Mouse (Mus musculus): ENCODE results near the gene Rbfox2.
A peak's percentile ranks its signal among the peaks of the same experiment; 100 is the strongest.

The Rbfox2 gene

DNA sequence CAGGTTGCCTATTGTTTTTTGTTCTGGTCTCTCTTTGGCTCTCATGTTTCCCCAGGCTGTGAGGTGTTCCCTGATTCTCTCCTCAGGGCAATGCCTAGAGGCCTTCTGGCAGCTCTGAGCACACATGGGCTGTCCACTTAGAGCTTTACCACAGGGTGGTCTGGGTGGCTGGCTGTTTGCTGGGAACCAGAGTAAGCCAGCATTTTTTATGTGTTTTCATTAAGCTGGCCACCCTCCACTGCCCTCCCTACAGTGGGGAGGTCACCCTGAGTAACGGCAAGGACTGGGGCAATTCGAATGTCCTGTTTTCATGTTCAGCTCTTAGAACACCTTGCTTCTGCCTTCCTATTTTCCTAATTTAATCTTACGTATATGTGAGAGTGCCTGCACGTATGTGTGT is 24.6 kb upstream of the Rbfox2 start:
- DNase-seq = no peak

GRCm38 (mm10) chr15:77329681-77330180 is 22.9 kb upstream of the Rbfox2 start:
- no peak for DNase-seq

DNA sequence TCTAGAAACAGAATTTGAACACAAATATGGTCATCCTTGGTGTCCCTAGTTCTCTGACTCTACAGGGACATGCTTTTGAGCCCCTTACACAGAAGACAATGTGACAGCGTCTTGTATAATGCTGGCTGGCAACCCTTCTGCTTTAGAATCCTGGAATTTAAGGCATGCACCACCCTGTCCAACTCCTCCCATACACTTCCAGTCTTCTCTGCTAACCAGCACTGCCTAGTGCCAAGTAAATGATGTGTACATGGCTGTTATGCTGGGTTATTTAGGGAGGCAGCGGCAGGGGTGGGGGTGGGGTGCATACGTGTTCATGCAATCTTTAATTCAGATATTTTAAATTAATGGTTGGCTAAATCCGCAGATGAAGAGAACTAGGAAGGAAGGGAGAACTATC is 19.6 kb upstream of the Rbfox2 start:
- DNase-seq = no peak

GRCm38 (mm10) chr15:77324426-77324825 is 17.6 kb upstream of the Rbfox2 start:
- DNase-seq = peak; percentile 51 to 59

DNA sequence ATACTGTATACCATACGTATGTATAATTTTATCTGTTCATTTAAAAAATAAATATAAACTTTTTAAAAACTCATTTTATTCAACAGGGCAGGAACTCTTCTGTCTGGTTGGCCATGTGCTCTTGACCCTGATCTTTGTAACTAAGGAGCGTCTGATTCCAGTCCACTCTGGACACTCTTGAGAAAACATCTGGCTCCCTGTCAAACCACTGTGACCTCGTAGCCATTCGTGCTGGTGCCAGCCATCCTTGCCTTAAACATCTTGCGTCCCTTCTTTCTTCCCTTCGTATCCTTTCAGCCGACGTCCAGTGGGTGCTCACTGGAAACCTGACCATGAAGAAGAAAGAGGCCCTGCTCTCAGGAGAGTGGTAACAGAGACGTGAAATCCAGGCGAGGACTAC is 16.4 kb upstream of the Rbfox2 start:
- no peak for DNase-seq

GRCm38 (mm10) chr15:77313701-77314100 is 6.9 kb upstream of the Rbfox2 start:
- DNase-seq = no peak

- no peak for DNase-seq
These were observed 6.0 kb upstream of the Rbfox2 start for GRCm38 (mm10) chr15:77312796-77313195.

- DNase-seq = no peak
These were observed 1.1 kb upstream of the Rbfox2 start for GRCm38 (mm10) chr15:77307767-77308495.

- DNase-seq = peak; percentile 68 to 70
These were observed 805 bp downstream of the Rbfox2 start for GRCm38 (mm10) chr15:77305852-77306546.

DNA sequence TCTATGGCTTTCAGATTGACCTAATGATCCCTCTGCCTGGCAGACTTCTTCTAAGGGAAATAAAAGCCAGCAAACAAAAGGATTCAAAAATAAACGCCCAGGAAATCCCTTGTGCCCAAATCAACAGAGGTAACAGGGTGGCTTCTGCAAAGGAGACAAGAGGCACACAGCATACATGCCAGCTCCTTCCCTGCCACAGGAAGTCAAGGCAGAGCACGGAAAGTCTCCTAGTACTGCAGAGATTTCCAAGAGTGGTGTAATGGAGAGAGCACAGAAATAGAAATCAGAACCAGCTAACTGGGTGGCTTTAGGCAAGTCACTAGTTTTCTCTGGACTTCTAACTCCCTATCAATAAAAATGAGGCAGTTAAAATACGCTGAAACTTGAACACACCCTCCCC is 1.8 kb downstream of the Rbfox2 start:
- no peak for DNase-seq

DNA sequence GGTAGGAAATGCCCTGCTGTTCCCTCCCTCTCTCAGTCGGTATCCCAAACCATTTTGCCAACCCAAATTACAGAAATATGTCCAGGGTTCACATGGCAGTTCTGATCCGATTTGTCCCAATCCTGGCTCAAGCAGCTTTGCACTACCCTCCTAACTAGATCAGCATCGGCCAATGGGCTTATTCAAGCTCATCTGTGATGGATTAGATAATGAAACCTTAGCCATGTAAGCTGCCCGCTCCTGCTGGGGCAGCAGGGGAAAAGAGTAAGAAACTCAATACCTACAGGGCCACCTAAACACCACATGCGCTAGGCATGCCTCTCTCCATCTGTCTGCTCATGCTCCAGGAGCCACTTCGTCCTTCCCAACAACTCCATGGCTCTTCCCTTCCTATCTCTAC is 5.7 kb downstream of the Rbfox2 start:
- DNase-seq = no peak

- no peak for DNase-seq
These were observed 8.2 kb downstream of the Rbfox2 start for GRCm38 (mm10) chr15:77298564-77298963.

DNA sequence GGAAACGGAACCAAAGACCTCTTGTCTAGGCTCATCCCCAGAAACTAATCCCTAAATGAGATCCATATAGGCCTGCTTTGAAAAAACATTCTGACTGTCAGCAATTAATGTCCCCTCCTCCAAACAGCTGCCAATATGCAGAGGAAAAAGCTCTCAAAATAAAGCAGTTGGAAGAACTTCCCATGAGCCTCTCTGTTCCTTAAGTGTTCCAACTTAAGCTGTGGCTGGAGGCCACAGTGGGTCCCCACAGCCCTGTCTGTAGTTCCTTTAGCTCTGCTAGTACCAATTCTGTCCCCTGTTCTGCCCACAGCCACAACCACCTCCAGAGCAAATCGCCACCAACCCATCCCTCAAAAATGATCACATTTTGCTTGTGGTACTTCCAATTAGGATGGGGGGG is 10.2 kb downstream of the Rbfox2 start:
- no peak for DNase-seq

- DNase-seq = no peak
These were observed 13.3 kb downstream of the Rbfox2 start for GRCm38 (mm10) chr15:77293493-77293892.

- DNase-seq = no peak
These were observed 14.4 kb downstream of the Rbfox2 start for GRCm38 (mm10) chr15:77292381-77292780.

- no peak for DNase-seq
These were observed 15.3 kb downstream of the Rbfox2 start for GRCm38 (mm10) chr15:77291471-77291870.

DNA sequence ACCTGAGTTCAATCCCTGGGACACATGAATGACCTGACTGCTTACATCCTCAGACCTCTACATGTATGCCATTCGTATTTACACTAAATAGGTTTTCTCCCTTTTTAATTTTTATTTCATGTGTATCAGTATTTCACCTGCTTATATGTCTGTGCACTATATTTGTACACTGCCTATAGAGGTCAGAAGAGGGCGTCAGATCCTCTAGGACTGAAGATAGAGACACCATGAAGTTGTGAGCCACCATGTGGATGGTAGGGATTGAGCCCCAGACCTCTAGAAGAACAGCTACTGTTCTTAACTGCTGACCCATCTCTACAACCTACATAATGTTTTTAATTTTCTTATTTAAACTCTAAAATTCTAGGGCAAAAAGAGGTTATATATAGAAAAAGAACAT is 16.5 kb downstream of the Rbfox2 start:
- DNase-seq = no peak

- DNase-seq = no peak
These were observed 26.7 kb downstream of the Rbfox2 start for GRCm38 (mm10) chr15:77280130-77280529.

- DNase-seq = no peak
These were observed 28.0 kb downstream of the Rbfox2 start for GRCm38 (mm10) chr15:77278825-77279224.

DNA sequence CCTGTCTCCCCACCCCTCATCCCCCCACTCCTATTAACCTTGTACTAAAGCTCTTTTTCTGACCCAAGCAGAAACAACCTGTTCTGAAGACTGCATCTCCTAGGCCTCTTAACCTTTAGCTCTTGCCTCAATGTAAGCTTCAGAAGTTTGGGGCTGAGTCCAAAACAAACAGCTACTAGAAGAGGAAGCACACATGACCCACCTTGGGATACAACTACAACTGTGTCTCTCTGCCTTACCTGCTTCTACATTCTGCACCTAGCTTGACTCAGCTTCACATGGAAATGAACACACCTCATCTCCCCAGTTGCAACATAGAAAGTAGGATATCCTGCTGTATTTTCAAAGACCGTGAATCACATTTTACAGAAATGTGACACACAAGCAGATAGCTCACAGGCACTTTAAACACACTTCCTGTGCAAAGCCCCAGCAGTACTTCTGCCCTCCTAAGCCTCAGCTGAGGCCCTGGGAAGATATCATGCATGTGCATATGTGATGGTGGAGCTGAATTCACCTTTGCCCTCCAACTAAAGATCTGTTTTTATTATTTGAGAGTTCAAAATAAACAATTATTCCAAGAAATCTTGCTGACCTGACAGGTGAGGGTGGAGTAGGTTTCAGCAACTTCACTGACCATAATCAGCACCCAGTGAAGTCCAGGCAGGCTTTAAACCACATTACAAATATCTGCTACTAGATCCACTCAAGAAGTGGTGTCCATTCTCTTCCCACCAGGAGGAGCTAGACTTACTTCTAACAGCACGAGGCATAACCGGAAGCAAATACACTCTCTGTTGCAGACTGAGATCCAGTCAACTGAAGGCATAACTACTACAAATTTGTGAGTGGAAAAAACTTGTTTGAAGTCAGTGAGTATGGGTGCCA is 29.7 kb downstream of the Rbfox2 start:
- DNase-seq = peak in 1 of 2 experiments; percentile 37

GRCm38 (mm10) chr15:77276300-77276699 is 30.5 kb downstream of the Rbfox2 start:
- DNase-seq = no peak

GRCm38 (mm10) chr15:77275572-77275971 is 31.2 kb downstream of the Rbfox2 start:
- DNase-seq = no peak

DNA sequence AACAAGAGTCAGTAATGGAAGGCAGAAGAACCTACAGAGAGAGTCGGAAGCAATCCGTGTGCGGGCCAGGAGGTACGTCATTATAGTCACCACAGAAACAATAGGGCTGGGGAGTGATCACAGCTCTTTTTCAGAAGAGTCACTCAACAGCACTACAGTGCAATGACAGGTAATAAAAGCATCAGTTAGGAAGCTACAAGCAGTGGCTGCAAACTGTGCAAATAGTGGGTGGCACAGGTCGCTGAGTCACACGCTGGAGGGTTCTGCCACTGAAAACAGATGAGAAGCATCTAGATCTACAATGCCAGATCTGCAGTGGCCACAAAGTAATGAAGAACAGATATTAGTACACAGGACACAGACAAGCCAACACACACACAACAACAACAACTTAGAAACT is 32.9 kb downstream of the Rbfox2 start:
- no peak for DNase-seq

Measured in cerebellum, postnatal 10 days (tissue).